Mouse (Mus musculus) cerebellum, postnatal 4 days (tissue): ENCODE data around the gene Mrgprg.

Experiments
- DNase-seq, 2 experiments: peaks; one replicate each; pipeline ENCODE4 v3.0.0; 2022; ENCODE audit warnings: low spot score in 2 of 2, mixed read lengths in 1 of 2

The Mrgprg gene

GRCm38 (mm10) chr7:143755357-143756124 is 11.3 kb downstream of the Mrgprg start:
- DNase-seq: no peak

- DNase-seq: peak in 1 of 2 experiments; percentile 61
These were observed 12.6 kb downstream of the Mrgprg start for GRCm38 (mm10) chr7:143753990-143754715.

- DNase-seq: no peak
These were observed 14.2 kb downstream of the Mrgprg start for GRCm38 (mm10) chr7:143752606-143753005.

GRCm38 (mm10) chr7:143752056-143752455 is 14.7 kb downstream of the Mrgprg start:
- no peak for DNase-seq

GRCm38 (mm10) chr7:143751380-143751779 is 15.4 kb downstream of the Mrgprg start:
- DNase-seq: no peak

- DNase-seq: no peak
These were observed 17.7 kb downstream of the Mrgprg start for GRCm38 (mm10) chr7:143749045-143749444.

- peak; percentile 91 to 95 for DNase-seq
These were observed 18.5 kb downstream of the Mrgprg start for GRCm38 (mm10) chr7:143748041-143748868.

- DNase-seq: no peak
These were observed 26.1 kb downstream of the Mrgprg start for GRCm38 (mm10) chr7:143740653-143741052.

GRCm38 (mm10) chr7:143739511-143740461 is 27.0 kb downstream of the Mrgprg start:
- DNase-seq: peak; percentile 65 to 78

GRCm38 (mm10) chr7:143738601-143739006 is 28.2 kb downstream of the Mrgprg start:
- DNase-seq: peak in 1 of 2 experiments; percentile 52

- DNase-seq: no peak
These were observed 28.6 kb downstream of the Mrgprg start for GRCm38 (mm10) chr7:143738194-143738593.

- no peak for DNase-seq
These were observed 33.0 kb downstream of the Mrgprg start for GRCm38 (mm10) chr7:143733746-143734145.

- DNase-seq: no peak
These were observed 36.9 kb downstream of the Mrgprg start for GRCm38 (mm10) chr7:143729886-143730285.

- DNase-seq: no peak
These were observed 40.4 kb downstream of the Mrgprg start for GRCm38 (mm10) chr7:143726396-143726795.

- DNase-seq: no peak
These were observed 43.0 kb downstream of the Mrgprg start for GRCm38 (mm10) chr7:143723841-143724240.

- no peak for DNase-seq
These were observed 44.1 kb downstream of the Mrgprg start for GRCm38 (mm10) chr7:143722646-143723045.

- DNase-seq: no peak
These were observed 49.0 kb downstream of the Mrgprg start for GRCm38 (mm10) chr7:143717811-143718210.
